Mouse (Mus musculus) heart, postnatal 0 days (tissue): ENCODE data around the gene Sumo2.

ENCODE experiments used
- CTCF ChIP-seq: IDR thresholded peaks from 2 replicates; pipeline ENCODE4 v1.5.1; 2016; ENCODE audit warnings: antibody characterized with exemption, control low read depth, low read depth
- EP300 ChIP-seq: IDR thresholded peaks from 2 replicates; pipeline ENCODE4 v1.6.1; 2016; ENCODE audit warnings: antibody characterized with exemption, low read depth

DNA sequence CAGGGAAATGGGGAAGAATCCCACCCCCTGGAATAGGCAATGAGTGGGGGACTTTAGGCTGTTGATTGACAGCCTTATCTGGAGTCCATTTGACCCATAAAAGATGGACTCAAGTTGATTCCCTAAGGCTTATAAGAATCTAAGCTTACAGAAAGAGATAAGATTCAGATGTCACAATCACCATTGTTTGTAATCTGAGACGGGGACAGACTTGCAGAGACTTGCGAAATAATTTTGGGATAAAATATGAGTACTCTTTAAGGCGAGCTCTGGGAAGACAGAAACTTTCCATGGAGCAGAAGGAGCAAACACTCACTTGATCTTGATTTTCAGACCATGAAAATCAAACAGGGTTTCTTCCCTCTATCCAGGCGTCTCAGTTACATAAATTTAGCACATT lies 7.5 kb upstream of the Sumo2 start:
- TF ChIP-seq CTCF (no peak), EP300 (no peak)
